In genomic region chr13:101234550-101234949, GRCm38 (mm10) we compare ENCODE assay signal across 12 mouse cellular contexts.
DNase-seq lines count a peak whose midpoint lies in the region; ATAC-seq and TF ChIP-seq lines count a peak whose summit lies in the region.
"Had no signal": no experiment of that assay in that cellular context is flagged by ENCODE, and none has a peak within 500 bp of the region (broad histone marks: within the 10 kb centered on the region; RNA-seq: fewer than 3 reads in every experiment).

No protein-coding gene starts in this region.

- ATAC-seq in cerebellum, adult (ENCODE audit: insufficient number of reproducible peaks, low FRiP score, low TSS enrichment): no peak
- ATAC-seq in hindbrain, embryonic 11.5 days (ENCODE audit: low FRiP score): no peak
- 0 out of 2 replicates have a peak, but pooled peaks have one; percentile 38 for ATAC-seq in midbrain, embryonic 15.5 days (replicated peaks)
- no peak for ATAC-seq in frontal cortex, adult (ENCODE audit: low TSS enrichment)

- H3K36me3 ChIP-seq in ES-Bruce4 (ENCODE audit: control insufficient read depth, insufficient read depth, low read length, poor library complexity, severe bottlenecking): no peaks in the 10 kb centered on the region
- H3K36me3 ChIP-seq in hindbrain, embryonic 11.5 days (ENCODE audit: control insufficient read depth, insufficient read depth, low read length): no peaks in the 10 kb centered on the region
- H3K36me3 ChIP-seq in midbrain, embryonic 15.5 days (replicated peaks): no peaks in the 10 kb centered on the region
- H3K36me3 ChIP-seq: embryonic facial prominence, embryonic 13.5 days; heart, embryonic 10.5 days had no signal

- no peak overlapping the region for H3K9ac ChIP-seq in ES-Bruce4 (ENCODE audit: low read depth, poor library complexity, severe bottlenecking)
- no peak overlapping the region for H3K9ac ChIP-seq in hindbrain, embryonic 11.5 days (ENCODE audit: low read depth, low read length)
- H3K9ac ChIP-seq in midbrain, embryonic 15.5 days: no peak overlapping the region
- H3K9ac ChIP-seq: embryonic facial prominence, embryonic 13.5 days had no signal

- no peak for TF ChIP-seq EP300 in ES-Bruce4 (IDR thresholded peaks at IDR 0.05; ENCODE audit: insufficient read depth, low read depth, low read length)

- TF ChIP-seq POLR2A in ES-Bruce4 (IDR thresholded peaks at IDR 0.05; ENCODE audit: insufficient read depth, low read length): no peak

- 69% methylated on average over 10 of the region's 10 CpGs for WGBS in hindbrain, embryonic 11.5 days
- 70% methylated on average over 10 of the region's 10 CpGs for WGBS in midbrain, embryonic 15.5 days

- DNase-seq in cerebellum, postnatal 10 days: peak; percentile 45 to 57
- DNase-seq in hindbrain, embryonic 11.5 days (ENCODE audit: low spot score): no peak
- DNase-seq in adrenal gland, adult 2 months: no peak
- DNase-seq in layer of hippocampus, postnatal 10 days (ENCODE audit: low spot score in 2 of 2): no peak
- DNase-seq: adrenal gland, postnatal 25 days had no signal

- H3K4me3 ChIP-seq in ES-Bruce4 (ENCODE audit: low read depth, low read length): 0 out of 2 replicates have a peak overlapping the region, but pooled peaks have one; percentile 27
- H3K4me3 ChIP-seq in hindbrain, embryonic 11.5 days (ENCODE audit: low read depth, low read length): no peak overlapping the region
- H3K4me3 ChIP-seq in midbrain, embryonic 15.5 days: no peak overlapping the region
- H3K4me3 ChIP-seq: embryonic facial prominence, embryonic 13.5 days; heart, embryonic 10.5 days had no signal

- no peaks in the 10 kb centered on the region for H3K27me3 ChIP-seq in ES-Bruce4 (ENCODE audit: control insufficient read depth, insufficient read depth, low read length, poor library complexity, severe bottlenecking)
- H3K27me3 ChIP-seq in hindbrain, embryonic 11.5 days (ENCODE audit: control insufficient read depth, insufficient read depth, low read length): no peaks in the 10 kb centered on the region
- no peaks in the 10 kb centered on the region for H3K27me3 ChIP-seq in midbrain, embryonic 15.5 days (replicated peaks)
- H3K27me3 ChIP-seq: embryonic facial prominence, embryonic 13.5 days had no signal

- peak overlapping the region; percentile 54 for H3K27ac ChIP-seq in ES-Bruce4 (ENCODE audit: insufficient read depth, low read length)
- no peak overlapping the region for H3K27ac ChIP-seq in hindbrain, embryonic 11.5 days (ENCODE audit: low read depth, low read length)
- no peak overlapping the region for H3K27ac ChIP-seq in midbrain, embryonic 15.5 days
- H3K27ac ChIP-seq: embryonic facial prominence, embryonic 13.5 days; kidney, postnatal 0 days had no signal

- no peak for TF ChIP-seq CTCF in ES-Bruce4 (IDR thresholded peaks at IDR 0.05; ENCODE audit: low read depth, low read length)

- peaks cover 17% of the 10 kb centered on the region for H3K4me1 ChIP-seq in ES-Bruce4 (ENCODE audit: control insufficient read depth, insufficient read depth, low read length)
- peaks cover 2% of the 10 kb centered on the region; the same call in 1 of the 2 replicates for H3K4me1 ChIP-seq in hindbrain, embryonic 11.5 days (replicated peaks; ENCODE audit: control insufficient read depth, insufficient read depth, low read length)
- H3K4me1 ChIP-seq in midbrain, embryonic 15.5 days: peaks cover 20% of the 10 kb centered on the region

- H3K4me2 ChIP-seq in hindbrain, embryonic 11.5 days (replicated peaks; ENCODE audit: low read depth, low read length): 0 out of 2 replicates have a peak overlapping the region, but pooled peaks have one; percentile 1
- peak overlapping the region; percentile 34; the same call in 1 of the 2 replicates for H3K4me2 ChIP-seq in midbrain, embryonic 15.5 days
- H3K4me2 ChIP-seq: embryonic facial prominence, embryonic 13.5 days had no signal

- H3K9me3 ChIP-seq in ES-Bruce4 (replicated peaks; ENCODE audit: control insufficient read depth, insufficient read depth, low read length, poor library complexity, severe bottlenecking): no peaks in the 10 kb centered on the region
- no peaks in the 10 kb centered on the region for H3K9me3 ChIP-seq in hindbrain, embryonic 11.5 days (ENCODE audit: control insufficient read depth, low read length)
- H3K9me3 ChIP-seq in midbrain, embryonic 15.5 days: no peaks in the 10 kb centered on the region
- H3K9me3 ChIP-seq: embryonic facial prominence, embryonic 13.5 days; heart, embryonic 10.5 days had no signal

Comparison
In these comparisons a context has a peak if more than half of its experiments do, and no peak if none do; other contexts are left out.
1. DNase-seq: peak in cerebellum, postnatal 10 days (2 of 2); none in hindbrain, embryonic 11.5 days (single experiment), adrenal gland, adult 2 months (single experiment) and layer of hippocampus, postnatal 10 days (0 of 2).